Mouse (Mus musculus) heart, postnatal 0 days (tissue): ENCODE measurements around the gene Anxa6. TPM values are rescaled to one million over a fixed set of nuclear protein-coding genes. Genes with fewer than 3 reads are reported as not detected.
"Not testable (repeated sequence)": the region's sequence is repeated elsewhere in the genome, so short reads cannot be mapped to it uniquely, and the experiment has no call there.

Source experiments
- ATAC-seq: fragments of 200-750 bp; cut with Nextera tagmentation; 2 replicates; pipeline ENCODE4 v1.8.0; 2017; ENCODE audit warnings: low read depth, moderate number of reproducible peaks, moderate library complexity; ENCODE audit not compliant: insufficient read depth
- DNase-seq: peaks from one replicate; pipeline ENCODE4 v3.0.0-alpha.2; 2016; ENCODE audit warnings: low spot score
- H3K27ac ChIP-seq: fragments of 300-500 bp; sonication (generic); 2 replicates; pipeline ENCODE4 v1.5.1; 2014; ENCODE audit warnings: low read depth, mild to moderate bottlenecking
- H3K27me3 ChIP-seq: fragments of 300-500 bp; sonication (generic); 2 replicates; pipeline ENCODE4 v1.6.1; 2014; ENCODE audit warnings: low read length, mixed read lengths; ENCODE audit not compliant: control insufficient read depth, insufficient read depth
- H3K36me3 ChIP-seq: fragments of 300-500 bp; sonication (generic); replicated peaks from 2 replicates; pipeline ENCODE4 v1.6.1; 2014; ENCODE audit warnings: low read length, mixed read lengths; ENCODE audit not compliant: control insufficient read depth, insufficient read depth
- H3K4me1 ChIP-seq: fragments of 300-500 bp; sonication (generic); 2 replicates; pipeline ENCODE4 v1.6.1; 2014; ENCODE audit warnings: antibody characterized with exemption; ENCODE audit not compliant: control insufficient read depth, insufficient read depth
- H3K4me2 ChIP-seq: fragments of 300-500 bp; sonication (generic); 2 replicates; pipeline ENCODE4 v1.6.1; 2014; ENCODE audit warnings: low read depth, mild to moderate bottlenecking, low read length, moderate library complexity
- H3K4me3 ChIP-seq: fragments of 300-500 bp; sonication (generic); 2 replicates; pipeline ENCODE4 v1.5.1; 2014; ENCODE audit warnings: low read depth, low read length
- H3K9ac ChIP-seq: fragments of 300-500 bp; sonication (generic); replicated peaks from 2 replicates; pipeline ENCODE4 v1.6.1; 2014; ENCODE audit warnings: low read depth, low read length, mixed read lengths
- H3K9me3 ChIP-seq: fragments of 300-500 bp; sonication (generic); replicated peaks from 2 replicates; pipeline ENCODE4 v1.6.1; 2016; ENCODE audit warnings: low read length; ENCODE audit not compliant: control insufficient read depth
- CTCF ChIP-seq: IDR thresholded peaks from 2 replicates; pipeline ENCODE4 v1.5.1; 2016; ENCODE audit warnings: antibody characterized with exemption, control low read depth, low read depth
- EP300 ChIP-seq: IDR thresholded peaks from 2 replicates; pipeline ENCODE4 v1.6.1; 2016; ENCODE audit warnings: antibody characterized with exemption, low read depth
- WGBS: fragments of 180-500 bp; shearing (Covaris S2); extraction: QIAGEN DNeasy Blood & Tissue Kit; methylation state at CpG from one replicate; pipeline ENCODE4 v1.1.7; 2014; 5-methylcytosine and 5-hydroxymethylcytosine counted together
- polyA plus RNA-seq: library from polyadenylated mRNA; unstranded; fragments of >200 nt; fragmentation: Nextera tagmentation; extraction: Ambion mirVana; gene quantifications from 2 replicates; pipeline ENCODE4 v1.2.1, GENCODE M21; 2015
- total RNA-seq: library from RNA; depleted of rRNA; stranded (reverse); fragments of >200 nt; gene quantifications from 2 replicates; pipeline ENCODE4 v1.2.3, GENCODE M21; 2014; ENCODE audit warnings: low replicate concordance

Gene Anxa6
- total and polyA plus RNA-seq, 2 experiments from 2014 or later: 250 to 306 TPM

DNA sequence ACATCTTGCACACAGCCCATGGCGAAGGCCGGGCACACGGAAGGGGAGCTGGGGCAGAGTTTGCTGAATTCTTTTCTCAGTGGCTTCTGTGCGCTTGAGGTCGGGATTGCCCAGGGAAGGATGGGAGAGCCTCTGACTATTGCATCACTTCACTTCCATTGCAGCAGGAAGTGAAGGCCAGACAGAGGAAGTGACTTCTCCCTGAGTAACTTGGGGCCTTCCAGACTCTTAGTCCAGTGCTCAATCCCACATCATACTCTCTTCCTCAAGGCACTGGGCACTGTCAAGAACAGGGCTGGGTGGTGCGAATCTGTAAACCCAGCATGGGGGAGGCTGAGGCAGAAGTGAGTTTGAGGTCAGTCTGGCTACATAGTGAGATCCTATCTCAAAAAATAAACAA, 68.0 kb downstream of the Anxa6 start:
- no peak for TF ChIP-seq EP300
- TF ChIP-seq CTCF: no peak
- ATAC-seq (no peak), DNase-seq (no peak)
- no peaks in the 10 kb centered on the region for H3K9me3 ChIP-seq
- H3K27ac ChIP-seq: no peak overlapping the region
- no peak overlapping the region for H3K9ac ChIP-seq
- H3K36me3 ChIP-seq: no peaks in the 10 kb centered on the region
- WGBS: 79% methylated on average over 6 of the region's 6 CpGs
- H3K27me3 ChIP-seq: no peaks in the 10 kb centered on the region
- no peak overlapping the region for H3K4me2 ChIP-seq
- no peak overlapping the region for H3K4me3 ChIP-seq
- H3K4me1 ChIP-seq: peaks cover 17% of the 10 kb centered on the region

DNA sequence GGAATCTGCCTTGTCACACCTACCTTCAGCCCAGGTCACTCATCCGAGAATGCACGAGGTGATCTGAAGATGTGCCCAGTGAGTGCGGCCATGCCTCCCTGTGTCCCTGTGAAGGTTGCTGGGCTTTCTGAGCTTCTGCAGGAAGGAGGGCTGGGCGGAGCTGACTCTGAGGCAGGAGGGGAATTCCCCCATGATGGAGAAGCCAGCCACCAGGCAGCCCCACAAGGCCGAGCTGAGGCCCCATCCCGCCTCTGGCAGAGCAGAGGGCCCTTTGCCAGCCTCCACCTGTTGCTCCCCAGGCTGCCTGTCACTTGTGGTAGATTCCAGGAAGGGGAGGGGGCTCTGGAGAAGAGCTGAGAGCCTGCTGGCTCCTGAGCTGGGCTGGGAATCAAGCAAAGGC, 70.4 kb downstream of the Anxa6 start, which contains the start of gene Tnip1:
Gene Tnip1 (minus strand): TSS at position 108 of the 400 bp plus-strand sequence.
- Histone ChIP-seq H3K27ac (peak within 1 kb of the TSS; percentile 26), H3K4me2 (peak within 1 kb of the TSS; percentile 37)
- WGBS: 13% methylated on average over 6 of the region's 6 CpGs

DNA sequence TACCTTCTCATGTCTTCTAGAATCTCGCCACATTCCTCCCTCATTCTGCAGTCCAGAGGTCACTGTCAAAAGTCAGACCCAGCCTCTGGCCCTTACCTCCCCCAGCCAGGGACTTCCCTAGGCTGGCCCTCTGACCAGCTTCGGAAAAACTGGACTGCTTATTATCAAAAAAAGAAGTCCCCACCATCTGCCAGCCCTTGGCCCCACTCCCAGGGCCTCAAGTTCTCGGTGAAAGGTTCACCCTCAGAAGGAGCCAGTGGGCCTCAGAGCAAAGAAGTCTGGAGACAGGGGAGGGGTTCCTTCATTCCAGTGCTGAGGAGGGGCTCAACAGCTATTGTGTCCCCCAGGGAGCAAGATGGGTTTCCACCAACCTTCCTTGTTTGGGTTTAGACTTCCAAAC, 71.3 kb downstream of the Anxa6 start:
- peak overlapping the region; percentile 37 for H3K4me2 ChIP-seq
- WGBS: 38% methylated on average over 3 of the region's 3 CpGs
- H3K9ac ChIP-seq: 0 out of 2 replicates have a peak overlapping the region, but pooled peaks have one; percentile 37
- H3K4me1 ChIP-seq: peaks cover 29% of the 10 kb centered on the region
- H3K36me3 ChIP-seq: no peaks in the 10 kb centered on the region
- peak overlapping the region; percentile 26 for H3K27ac ChIP-seq
- no peaks in the 10 kb centered on the region for H3K27me3 ChIP-seq
- no peak for DNase-seq
- no peak for TF ChIP-seq CTCF
- no peak for TF ChIP-seq EP300
- H3K4me3 ChIP-seq: peak overlapping the region; percentile 4; the same call in 1 of the 2 replicates
- H3K9me3 ChIP-seq: no peaks in the 10 kb centered on the region
- ATAC-seq: no peak

More for the DNA sequence above, 70.4 kb downstream of the Anxa6 start, which contains the start of gene Tnip1:
- DNase-seq: no peak
- Histone ChIP-seq H3K4me1 (peaks cover 29% of the 10 kb centered on the region), H3K9ac (0 out of 2 replicates have a peak within 1 kb of the TSS, but pooled peaks have one; percentile 37), H3K27me3 (no peaks in the 10 kb centered on the region), H3K9me3 (no peaks in the 10 kb centered on the region), H3K4me3 (peak within 1 kb of the TSS; percentile 4), H3K36me3 (no peaks in the 10 kb centered on the region)
- no peak for TF ChIP-seq EP300
- no peak for TF ChIP-seq CTCF
- 0 out of 2 replicates have a peak, but pooled peaks have one; percentile 24 for ATAC-seq

DNA sequence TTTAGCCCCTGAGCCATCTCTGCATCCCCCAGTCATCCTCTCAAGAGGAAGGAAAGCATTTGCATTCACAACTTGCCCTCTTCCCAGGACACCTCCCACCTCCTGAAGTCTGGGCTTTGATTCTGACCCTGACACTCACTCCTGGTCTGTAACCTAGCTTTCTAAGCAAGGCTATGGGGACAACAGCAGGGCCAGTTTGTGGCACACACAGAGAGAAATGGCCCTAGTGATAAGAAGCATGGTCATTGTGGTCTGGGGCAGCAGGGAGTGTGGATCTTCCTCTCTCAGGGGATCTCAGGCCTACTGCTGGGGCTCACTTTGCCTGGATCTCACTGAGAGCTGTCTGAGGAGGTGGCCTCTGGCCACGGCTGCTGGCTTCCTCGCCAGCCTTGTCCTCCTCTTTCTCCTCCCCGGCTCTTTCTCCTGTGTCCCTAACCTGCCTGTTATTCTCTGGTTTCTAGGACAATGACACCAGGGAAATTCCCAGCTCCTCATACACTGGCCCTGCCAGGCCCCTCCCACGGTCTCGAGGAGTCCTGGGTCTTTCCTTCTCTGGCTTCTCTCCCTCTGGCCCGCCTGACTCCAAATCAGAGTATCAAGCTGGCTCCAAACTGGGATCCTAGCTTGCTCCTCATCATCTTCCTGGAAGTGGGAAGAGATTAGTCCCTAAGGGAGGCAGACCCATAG, 71.9 kb downstream of the Anxa6 start:
- WGBS: 57% methylated on average over 6 of the region's 6 CpGs
- Histone ChIP-seq H3K27me3 (no peaks in the 10 kb centered on the region), H3K4me3 (no peak overlapping the region), H3K9me3 (no peaks in the 10 kb centered on the region), H3K4me2 (peak overlapping the region; percentile 37), H3K4me1 (peaks cover 29% of the 10 kb centered on the region), H3K36me3 (no peaks in the 10 kb centered on the region), H3K9ac (no peak overlapping the region), H3K27ac (no peak overlapping the region; the same call in 1 of the 2 replicates)
- DNase-seq (no peak), ATAC-seq (no peak)
- TF ChIP-seq EP300 (no peak), CTCF (no peak)

DNA sequence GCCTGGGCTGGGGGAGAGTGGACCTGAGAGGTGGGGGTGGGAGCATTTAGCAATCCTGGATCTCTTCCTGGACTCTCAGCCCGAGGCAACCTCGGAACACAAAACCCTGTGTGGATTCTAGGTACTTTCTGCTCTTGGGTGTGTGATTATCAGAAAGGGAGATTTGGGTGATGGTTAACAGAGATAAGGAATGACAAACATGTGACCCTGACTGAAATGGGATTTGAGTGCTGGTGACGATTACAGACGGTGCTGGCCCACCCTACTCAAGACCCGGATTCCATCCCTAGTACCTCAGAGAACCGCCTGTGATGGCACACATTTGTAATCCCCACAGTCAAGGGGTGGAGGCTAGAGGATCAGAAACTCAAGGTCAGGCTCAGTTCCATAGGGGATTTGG, 73.0 kb downstream of the Anxa6 start:
- Histone ChIP-seq H3K9ac (no peak overlapping the region), H3K4me1 (peaks cover 29% of the 10 kb centered on the region), H3K27ac (no peak overlapping the region), H3K36me3 (no peaks in the 10 kb centered on the region), H3K4me2 (no peak overlapping the region), H3K4me3 (no peak overlapping the region), H3K27me3 (no peaks in the 10 kb centered on the region), H3K9me3 (no peaks in the 10 kb centered on the region)
- no peak for TF ChIP-seq EP300
- no peak for ATAC-seq
- 81% methylated on average over 6 of the region's 6 CpGs for WGBS
- no peak for DNase-seq

DNA sequence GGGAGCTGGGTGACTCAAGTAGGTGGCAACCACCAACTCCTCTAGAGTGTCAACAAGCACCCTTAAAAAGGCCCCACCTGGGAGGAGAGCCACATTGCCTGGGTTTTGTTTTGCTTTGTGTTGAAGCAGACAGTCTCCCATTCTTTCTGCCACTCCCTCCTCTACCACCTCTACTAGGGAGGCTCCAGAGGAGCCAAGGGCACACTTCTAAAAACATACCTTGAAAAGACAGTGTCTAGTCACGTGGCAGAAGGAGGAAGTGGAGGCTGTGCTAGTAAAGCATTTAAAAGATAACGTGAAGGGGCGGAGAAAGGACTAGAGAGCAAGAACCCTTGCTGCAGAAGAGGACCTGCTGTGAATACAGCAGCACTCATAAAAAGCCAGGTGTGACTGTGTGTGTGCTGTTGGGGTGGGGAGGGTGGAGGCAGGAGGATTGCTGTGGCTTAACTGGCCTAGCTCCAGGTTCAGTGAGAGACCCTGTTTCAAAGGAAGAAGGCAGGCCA, 74.6 kb downstream of the Anxa6 start:
- H3K9ac ChIP-seq: no peak overlapping the region
- H3K4me3 ChIP-seq: no peak overlapping the region
- H3K4me2 ChIP-seq: no peak overlapping the region
- H3K27ac ChIP-seq: peak overlapping the region; percentile 63
- WGBS: 14% methylated on average over 3 of the region's 3 CpGs
- peaks cover 29% of the 10 kb centered on the region for H3K4me1 ChIP-seq
- ATAC-seq (no peak), DNase-seq (no peak)
- H3K9me3 ChIP-seq: no peaks in the 10 kb centered on the region
- no peaks in the 10 kb centered on the region for H3K36me3 ChIP-seq
- no peak for TF ChIP-seq CTCF
- TF ChIP-seq EP300: no peak
- H3K27me3 ChIP-seq: no peaks in the 10 kb centered on the region

DNA sequence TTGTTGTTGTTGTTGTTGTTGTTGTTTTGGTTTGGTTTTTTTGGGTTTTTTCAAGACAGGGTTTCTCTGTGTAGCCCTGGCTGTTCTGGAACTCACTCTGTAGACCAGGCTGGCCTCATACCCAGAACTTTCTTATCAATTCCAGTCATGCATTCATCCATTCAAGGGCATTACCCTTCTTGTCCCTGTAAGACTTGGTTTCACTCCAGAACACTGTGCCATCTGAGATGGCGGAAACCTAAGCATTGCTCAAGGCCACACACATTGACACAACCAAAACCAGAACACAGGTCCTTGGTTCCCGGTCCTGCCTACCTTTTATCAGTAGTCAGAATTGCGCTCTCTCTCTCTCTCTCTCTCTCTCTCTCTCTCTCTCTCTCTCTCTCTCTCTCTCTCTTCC, 75.5 kb downstream of the Anxa6 start:
- H3K4me3 ChIP-seq, DNase-seq, H3K27ac ChIP-seq, H3K27me3 ChIP-seq, ATAC-seq, H3K9ac ChIP-seq, H3K9me3 ChIP-seq, H3K36me3 ChIP-seq, H3K4me2 ChIP-seq: not testable (repeated sequence)
- H3K4me1 ChIP-seq: peaks cover 28% of the 10 kb centered on the region
- 68% methylated on average over 3 of the region's 3 CpGs for WGBS
